Mouse (Mus musculus) T-helper 2 cell (primary cell): ENCODE measurements around the gene Filip1.
"Not testable (repeated sequence)": the region's sequence is repeated elsewhere in the genome, so short reads cannot be mapped to it uniquely, and the experiment has no call there.

Source experiments
- in situ Hi-C: fragments of 300-600 bp; cut with MboI, MseI; formaldehyde crosslinking; loops from one replicate; pipeline ENCODE4 v1.15.1; 2025; ENCODE audit warnings: high pct_unique_total_duplicates

Filip1 gene

DNA sequence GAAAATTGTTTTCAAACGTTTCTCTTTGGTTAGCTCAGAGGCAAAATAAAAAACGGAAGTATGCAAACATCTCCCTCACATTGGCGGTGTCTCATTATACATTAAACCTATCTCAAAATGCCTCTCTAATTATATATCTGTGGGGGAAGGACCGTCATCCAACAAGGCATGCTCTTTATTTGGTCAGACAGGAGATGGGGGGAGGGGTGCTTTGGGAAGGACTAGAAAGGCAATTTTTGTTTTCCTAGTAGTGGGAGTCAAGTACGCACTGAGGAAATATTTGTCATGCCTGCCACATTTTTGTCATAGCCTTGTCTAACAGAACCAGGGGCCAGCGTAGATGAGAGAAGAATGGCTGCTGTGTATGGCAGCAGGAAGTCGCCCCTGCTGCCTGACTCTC is at the start of gene Filip1:
Filip1 (minus strand) TSS at position 101 of the 400 bp plus-strand sequence.
- in situ Hi-C loops, result loop anchor here (5.0 to 25.0 kb wide), 2 partner anchors 200 to 1250 kb away; no protein-coding TSS in a partner anchor

DNA sequence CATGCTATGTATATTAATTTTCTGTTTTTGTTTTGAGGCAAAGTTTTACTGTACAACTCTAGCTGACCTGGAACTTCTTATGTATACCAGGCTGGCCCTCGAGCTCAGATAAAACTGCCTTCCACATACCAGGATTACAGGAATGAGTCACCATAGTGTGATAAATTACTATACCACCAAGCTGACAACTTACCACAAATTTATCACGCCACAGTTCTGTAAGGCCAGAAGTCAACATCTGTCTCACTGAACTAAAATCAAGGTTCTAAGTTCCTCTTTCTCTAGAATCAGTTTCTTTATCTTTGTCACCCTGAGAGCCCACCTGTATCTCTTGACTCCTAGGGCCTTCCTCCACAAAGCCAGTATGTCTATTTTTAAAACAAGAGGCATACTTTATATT is 45.0 kb upstream of the Filip1 start:
- in situ Hi-C loops, result no loop called here

DNA sequence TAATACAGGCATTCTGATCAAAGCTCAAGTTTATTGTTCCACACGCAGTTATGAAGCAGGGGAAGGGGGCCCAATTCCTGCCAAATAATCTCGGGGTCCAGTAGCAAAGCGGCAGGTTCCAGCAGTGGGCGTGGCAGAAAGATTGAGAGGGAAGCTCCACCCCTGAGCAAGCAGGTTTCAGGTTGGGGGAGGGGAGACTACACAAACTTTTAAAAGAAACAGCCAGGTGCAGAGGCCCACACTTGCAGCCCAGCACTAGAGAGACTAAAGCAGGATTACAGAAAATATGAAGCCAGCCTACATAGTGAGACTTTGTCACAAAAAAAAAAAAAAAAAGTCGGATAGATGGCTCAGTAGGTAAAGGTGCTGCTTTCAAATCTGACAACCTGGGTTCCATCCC is 40.3 kb upstream of the Filip1 start:
- in situ Hi-C loops, result no loop called here

DNA sequence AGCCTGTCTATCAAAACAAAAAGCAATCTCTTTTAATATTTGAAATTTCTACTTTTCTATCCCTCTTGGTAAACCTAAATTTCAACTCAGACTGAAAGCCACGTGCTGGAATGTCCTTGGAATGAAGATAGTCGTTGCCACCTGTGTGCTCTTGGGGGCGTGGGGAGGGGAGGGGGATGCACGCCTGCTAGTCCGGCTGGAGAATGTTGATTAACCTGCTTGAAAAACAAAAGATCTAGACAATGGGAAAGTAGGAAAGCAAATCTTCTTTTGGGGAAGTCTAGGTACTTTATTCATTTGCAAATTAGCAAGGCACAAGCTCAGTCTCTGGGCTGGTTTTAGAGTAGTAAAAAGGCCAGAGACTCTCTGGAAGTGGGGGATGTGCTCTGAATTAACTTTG is 36.6 kb upstream of the Filip1 start:
- in situ Hi-C loops, result not testable (repeated sequence)

DNA sequence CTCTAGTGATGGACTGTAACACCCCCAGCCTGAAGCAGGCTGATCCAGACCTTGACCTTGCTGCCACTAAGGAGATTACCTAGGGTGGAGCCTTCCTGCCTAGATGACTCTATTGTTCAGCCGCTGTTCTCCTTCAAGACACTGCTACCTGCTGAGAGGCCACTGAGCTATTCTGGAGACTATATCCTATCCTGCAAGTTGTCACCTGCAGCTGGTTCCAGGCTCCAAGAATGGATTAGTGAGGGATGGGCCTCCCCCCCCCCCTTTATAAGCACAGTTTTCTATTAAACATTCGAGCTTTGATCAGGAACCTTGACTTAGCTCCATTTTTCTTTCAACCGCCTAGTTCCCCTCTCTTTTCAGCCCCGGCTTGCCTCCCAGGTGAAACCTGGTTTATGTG is 31.6 kb upstream of the Filip1 start:
- in situ Hi-C loops, result not testable (repeated sequence)

DNA sequence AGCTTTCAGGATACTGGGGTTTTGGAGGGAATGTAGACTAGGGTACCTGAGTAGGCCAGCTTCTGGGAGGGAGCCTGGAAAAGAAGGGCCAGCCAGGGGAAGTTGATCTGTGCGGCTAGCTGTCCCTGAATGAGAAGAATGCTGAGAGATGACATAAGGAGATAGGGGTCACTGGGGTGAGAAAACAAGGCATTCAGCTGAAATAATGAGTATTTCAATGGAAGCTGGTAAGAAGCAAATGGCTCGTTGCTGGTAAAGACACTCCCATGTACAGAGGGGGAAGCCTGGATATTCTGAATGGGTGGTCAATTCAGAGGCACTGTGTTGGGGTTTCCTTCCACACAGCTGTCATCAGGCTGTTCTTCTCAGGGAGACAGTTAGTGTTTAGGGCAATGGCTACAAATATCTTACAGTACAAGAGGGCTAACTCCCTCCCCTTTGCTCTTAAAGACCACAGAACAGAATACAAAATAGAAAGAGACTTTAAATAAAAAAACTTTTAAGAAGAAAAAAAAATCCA is 26.7 kb upstream of the Filip1 start:
- in situ Hi-C loops, result no loop called here

DNA sequence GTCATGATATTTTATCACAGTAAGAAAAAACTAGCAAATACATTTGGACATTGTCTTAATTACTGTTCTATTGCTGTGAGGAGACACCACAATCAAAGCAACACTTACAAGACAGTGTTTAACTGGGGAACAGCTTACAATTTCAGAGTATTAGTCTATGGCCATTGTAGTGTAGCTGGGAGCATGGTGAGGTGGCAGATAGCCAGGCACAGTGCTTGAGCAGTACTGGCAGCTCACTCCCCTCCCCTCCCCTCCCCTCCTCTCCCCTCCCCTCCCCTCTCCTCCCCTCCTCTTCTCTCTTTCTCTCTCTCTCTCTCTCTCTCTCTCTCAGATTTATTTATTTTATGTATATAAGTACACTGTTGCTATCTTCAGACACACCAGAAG is 25.3 kb upstream of the Filip1 start:
- in situ Hi-C loops, result no loop called here

DNA sequence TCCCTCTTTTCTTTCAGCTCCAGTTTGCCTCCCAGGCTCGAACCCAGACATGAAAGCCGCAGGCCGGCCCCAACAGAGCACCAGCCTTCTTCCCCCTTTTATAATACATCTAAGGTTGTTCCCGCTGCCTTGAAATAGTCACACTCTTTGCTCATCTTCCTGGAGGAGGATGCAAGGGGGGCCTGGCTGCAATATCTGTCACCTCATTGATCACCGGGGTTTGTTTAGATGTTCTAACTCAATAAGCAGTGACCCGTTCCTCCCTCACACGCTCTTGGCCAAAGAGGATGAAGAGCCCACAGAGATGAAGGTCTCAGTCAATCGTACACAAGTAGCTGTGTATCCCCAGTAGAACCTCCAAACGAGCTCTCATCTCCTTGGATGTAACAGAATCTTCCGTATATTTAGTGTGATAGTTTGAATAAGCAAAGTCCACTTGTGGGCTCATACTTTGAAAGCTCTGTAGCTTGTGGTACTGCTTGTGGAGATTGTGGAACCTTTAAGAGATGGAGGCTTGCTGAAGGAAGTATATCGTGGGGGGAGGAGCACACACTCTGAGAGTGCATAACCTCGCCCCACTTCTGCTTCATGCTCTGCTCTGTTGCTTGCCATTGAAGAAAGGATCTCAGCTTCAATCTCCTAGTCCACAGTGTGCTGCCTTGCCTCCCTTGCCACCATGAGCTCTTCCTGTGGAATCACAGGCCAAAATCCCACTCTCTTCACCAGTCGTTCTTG is 24.8 kb upstream of the Filip1 start:
- in situ Hi-C loops, result no loop called here

DNA sequence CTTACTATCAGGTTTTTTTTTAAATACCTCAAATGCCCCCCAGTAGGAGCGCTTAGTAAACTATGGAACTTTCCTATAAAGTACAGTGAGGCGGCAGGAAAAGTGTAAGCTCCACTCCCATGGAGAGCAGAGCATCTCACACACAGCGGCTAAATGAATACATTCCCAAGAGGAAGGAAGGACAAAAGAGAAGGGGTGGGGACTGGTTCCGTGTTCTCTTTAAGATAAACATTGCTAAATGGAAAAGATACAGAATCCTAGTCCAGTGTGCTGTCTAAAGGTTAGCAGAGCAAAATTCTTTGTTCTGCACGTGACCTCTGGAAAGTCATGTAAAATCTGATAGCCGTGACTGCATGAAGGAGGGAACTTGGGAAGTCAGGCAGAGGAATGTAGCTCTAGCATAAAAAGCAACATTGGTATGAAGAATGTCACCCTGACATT is 13.9 kb upstream of the Filip1 start:
- in situ Hi-C loops, result no loop called here

DNA sequence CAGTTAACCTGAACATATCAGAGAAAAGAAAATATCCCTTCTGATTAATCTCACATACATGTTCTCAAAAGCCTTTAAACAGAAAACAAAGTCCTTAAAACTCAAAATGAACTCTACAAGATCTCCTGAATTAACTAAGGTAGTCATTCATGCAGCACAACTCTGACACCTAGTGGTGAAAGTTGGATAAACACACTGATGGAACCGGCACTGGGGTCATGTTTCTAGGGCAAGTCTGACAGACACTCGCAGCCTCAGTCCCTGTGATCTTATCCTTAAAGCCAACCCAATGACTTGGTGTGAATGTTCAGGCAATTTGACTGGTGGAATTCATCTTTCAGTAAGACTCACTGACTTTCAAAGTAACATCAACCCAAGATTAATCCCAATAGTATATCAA is 13.4 kb upstream of the Filip1 start:
- in situ Hi-C loops, result no loop called here

DNA sequence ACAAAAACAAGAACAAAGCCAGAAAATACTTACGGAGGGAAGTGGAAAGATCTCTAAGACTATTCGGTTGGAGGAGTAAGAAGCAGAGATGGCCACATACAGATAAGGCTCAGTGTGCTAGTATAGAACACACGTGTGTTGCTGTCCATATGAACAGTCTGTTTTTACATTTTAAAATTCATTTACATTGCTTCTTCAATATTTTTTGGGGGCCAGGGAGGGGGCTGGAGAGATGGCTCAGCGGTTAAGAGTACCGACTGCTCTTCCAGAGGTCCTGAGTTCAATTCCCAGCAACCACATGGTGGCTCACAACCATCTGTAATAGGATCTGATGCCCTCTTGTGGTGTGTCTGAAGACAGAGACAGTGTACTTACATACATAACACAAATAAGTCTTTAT is 12.7 kb upstream of the Filip1 start:
- in situ Hi-C loops, result not testable (repeated sequence)

DNA sequence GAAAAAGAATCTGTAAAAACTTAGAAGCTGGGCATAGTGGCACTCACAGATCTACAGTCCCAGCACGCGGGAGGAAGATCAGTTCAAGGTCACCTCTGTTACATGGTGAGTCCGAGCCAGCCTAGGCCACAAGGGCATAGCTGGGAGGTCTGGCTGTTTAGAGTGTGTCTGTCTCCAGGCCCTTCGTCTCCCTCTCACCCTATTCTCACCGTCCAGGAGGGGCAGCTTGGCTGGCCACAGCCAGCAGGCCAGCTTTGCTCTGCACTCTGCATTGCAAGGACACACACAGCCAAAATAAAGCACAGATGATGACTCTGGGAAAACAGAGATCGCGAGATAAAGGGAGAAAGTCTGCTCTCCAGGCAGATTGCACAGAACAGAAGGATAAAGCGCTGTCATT is 10.2 kb upstream of the Filip1 start:
- in situ Hi-C loops, result loop anchor here (25.0 kb wide), 1 partner anchor 1261 kb away; no protein-coding TSS in a partner anchor

DNA sequence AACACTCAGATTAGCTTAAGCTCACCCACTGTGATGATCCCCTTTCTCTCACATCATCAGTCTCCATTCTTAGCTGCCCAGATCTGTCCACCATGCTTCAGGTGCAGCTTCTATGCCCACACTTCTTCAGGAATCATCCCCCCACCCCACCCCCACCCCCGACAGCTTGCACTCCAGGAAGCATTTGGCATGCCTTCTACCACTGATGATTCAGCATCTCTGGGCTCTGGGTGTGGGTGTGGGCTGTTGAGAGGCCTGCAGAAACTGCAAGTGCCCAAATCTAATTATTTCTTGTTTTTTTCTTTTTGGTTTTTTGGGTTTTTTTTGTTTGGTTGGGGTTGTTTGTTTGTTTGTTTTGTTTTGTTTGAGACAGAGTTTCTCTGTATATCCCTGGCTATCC is 9.0 kb upstream of the Filip1 start:
- in situ Hi-C loops, result loop anchor here (25.0 kb wide), 1 partner anchor 1259 kb away; no protein-coding TSS in a partner anchor

DNA sequence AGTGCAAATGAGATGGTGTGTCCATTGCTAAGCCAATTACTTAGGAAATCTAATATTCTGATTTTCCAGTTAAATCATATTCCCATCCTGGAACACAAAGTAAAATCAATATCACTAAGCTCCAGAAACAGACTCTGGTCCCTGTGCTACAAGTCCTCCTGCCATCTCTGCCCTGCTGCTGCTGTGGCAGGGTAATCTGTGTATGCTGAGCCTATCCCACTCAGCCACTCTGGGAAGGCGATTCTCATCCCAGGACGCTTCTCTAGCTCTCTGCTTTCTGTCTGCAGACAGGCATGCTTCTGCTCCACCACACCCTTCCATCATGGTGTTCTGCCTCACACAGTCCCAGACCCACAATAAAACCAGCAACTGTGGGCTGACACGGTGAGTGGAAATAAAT is 7.8 kb upstream of the Filip1 start:
- in situ Hi-C loops, result loop anchor here (25.0 kb wide), 1 partner anchor 1258 kb away; no protein-coding TSS in a partner anchor

DNA sequence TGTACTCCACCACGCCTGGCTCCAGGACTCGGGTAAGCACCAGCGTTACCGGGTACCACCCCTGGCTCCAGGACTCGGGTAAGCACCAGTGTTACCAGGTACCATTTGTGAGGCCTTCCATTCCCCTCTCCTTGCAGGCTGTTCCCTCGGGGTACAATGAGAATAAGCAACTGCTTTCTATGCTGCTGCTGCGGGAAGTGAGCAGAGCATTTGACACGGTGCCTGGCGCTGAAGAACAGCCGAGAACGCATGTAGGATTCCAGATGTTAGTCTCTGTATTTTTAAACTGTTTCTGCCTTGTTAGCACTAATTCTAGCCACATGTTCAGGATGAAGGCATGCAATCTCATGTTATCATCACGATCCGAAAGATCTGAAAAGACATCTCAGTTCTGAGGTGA is 635 bp downstream of the Filip1 start:
- in situ Hi-C loops, result loop anchor here (5.0 to 25.0 kb wide), 2 partner anchors 200 to 1250 kb away; no protein-coding TSS in a partner anchor

DNA sequence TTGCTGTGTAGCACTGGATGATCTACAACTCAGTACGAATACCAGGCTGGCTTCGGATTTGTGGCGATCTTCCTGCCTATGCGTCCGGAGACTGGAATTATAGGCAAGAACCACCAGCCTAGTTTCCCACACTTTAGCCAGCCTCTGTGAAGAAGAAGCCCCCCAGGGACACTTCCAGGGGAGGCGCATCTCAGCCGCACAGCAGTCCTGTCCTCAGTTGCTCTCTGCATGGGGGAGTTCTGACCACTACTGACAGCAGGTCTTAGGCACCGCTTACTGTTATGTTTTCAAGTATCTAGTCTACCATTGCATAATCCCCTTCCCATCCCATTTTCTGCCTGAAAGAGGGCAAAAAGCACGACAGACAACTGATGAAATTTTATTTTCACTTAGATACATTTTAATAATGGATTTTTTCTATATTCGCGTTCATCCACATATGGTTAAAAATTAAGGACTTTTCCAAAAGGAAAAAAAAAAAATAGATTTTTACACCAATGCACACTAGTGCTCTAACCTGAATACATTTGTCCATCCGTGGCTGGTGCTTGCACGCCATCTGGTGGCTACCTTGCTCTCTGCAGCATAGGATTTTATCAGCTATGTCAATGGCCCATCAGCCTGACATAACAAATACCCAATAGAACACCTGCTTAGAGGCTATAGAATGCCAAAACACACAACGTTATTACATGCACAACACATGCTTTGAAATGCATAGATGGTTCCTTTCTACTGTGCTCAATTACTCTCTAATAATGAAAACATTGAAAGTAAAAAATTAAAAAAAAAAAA is 10.1 kb downstream of the Filip1 start:
- in situ Hi-C loops, result loop anchor here (25.0 kb wide), 1 partner anchor 1240 kb away; no protein-coding TSS in a partner anchor

DNA sequence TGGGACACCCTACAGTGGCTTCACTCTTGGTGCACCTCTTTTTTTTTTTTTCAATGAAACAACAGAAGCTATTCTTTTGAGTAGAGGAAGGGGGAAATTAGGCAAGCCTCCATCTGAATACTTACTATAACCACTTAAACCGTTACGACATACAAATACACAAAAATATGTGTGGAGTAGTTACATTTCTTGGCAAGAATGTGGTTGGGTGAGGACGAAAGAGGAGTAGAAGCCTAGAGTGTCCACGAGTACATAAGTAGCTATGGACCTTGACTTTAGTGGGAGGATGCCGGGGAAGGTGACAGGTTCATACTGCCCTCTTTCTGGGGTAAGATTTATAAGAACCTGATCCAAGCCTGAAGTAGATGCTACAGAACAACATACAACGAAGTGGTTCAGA is 15.4 kb downstream of the Filip1 start:
- in situ Hi-C loops, result no loop called here

DNA sequence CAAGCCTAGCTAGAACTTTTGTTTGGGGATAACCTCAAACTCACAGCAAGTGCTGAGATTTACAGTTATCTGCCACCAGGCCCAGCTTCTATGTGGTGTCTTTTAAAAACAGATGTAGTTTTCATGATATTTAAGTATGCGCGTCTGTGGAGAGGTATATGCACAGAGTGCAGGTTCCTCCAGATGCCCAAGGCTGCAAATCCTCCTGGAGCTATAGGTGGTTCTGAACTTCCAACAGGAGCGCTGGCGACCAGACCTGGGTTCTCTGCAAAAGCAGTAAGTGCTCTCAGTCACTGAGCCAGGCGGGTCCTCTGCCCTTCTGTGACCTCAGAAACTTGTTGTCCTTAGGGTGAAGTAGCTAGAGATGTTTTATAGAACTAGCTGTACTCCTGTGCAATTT is 18.4 kb downstream of the Filip1 start:
- in situ Hi-C loops, result no loop called here

DNA sequence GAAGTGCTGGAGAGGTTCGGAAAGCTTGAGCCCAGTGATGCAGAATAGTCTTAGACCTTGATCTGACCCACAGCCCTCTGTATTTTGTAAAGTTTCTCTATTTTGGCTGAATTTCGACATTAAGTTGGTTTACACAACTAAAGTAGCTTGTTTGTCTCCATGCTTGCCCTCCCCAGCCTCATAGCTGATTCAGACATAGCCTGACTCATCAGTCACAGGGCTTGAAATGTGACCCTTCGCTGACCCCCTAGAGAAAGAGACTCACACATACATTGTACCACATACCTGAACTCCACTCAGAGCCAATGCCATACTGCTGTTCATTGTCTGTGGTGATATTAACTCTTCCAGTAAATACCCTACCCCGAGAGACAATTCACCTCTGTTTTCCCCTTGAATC is 19.6 kb downstream of the Filip1 start:
- in situ Hi-C loops, result no loop called here

DNA sequence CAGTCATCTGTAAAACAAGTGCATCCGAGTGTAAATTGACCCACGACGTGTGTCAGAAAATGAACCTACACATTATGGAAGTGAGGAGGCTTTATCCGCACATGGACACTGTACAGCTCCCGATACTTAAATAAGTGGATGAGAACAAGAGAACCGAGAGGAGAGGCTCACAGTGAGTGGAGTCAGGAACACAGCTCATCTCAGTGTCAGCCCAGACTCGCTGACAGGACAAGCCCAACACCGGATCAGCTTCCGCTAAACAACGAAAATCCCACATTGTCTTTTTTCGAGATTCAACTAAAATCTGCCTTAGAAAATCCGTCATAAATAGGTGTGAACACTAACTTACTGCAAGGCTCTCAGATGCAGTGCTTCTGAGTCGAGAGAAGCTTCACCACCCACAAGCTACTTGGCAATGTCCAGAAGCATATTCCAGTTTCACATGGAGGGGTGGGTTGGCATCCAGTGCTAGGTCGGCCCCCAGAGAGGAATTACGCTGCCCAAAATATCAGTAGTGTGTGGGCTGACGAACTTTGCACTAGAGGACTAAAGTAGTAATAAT is 22.1 kb downstream of the Filip1 start:
- in situ Hi-C loops, result no loop called here

DNA sequence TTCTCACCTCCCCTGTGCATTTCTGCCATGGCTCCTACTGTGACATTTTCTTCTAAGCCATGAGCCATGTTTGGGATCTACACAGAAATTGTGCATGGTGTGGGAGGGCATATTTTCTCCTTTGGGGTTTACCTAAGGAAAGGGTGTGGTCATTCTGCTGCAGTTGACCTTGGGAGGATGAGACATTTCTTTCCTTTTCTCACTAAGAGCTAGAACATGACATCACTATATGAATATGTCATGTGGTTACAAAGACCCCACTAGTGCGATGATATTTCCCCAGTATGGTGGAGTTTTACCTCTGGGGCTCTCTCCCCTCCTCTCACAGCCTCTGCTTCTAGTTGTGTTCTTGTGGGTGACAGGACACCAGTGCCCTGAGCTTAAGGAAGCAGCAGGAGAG is 22.9 kb downstream of the Filip1 start:
- in situ Hi-C loops, result no loop called here

DNA sequence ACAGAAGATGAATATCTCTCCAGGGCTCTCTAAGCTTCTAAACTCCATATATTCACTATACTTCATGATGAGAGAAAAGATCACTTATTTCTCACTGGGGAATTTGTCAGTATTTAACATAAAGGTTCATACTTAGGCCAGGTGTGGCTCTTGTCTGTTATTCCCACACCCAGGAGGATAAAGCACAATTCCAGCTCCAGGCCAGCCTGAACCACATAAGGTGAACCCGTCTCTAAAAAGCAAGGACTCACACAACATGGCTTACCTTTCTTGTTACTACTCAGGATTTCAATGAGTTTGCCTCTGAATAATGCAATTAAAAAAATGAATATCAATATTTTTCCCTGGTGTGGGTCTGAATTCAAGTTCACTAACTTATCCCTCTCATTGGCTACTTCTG is 23.6 kb downstream of the Filip1 start:
- in situ Hi-C loops, result no loop called here
